Mouse (Mus musculus) heart, postnatal 0 days (tissue): Measurements from ENCODE around the gene Ikbke. TPM values are rescaled to one million over a fixed set of nuclear protein-coding genes. Genes with fewer than 3 reads are reported as not detected.

ENCODE experiments used
- ATAC-seq: fragments of 200-750 bp; cut with Nextera tagmentation; 2 replicates; pipeline ENCODE4 v1.8.0; 2017; ENCODE audit warnings: low read depth, moderate number of reproducible peaks, moderate library complexity; ENCODE audit not compliant: insufficient read depth
- DNase-seq: peaks from one replicate; pipeline ENCODE4 v3.0.0-alpha.2; 2016; ENCODE audit warnings: low spot score
- H3K27ac ChIP-seq: fragments of 300-500 bp; sonication (generic); 2 replicates; pipeline ENCODE4 v1.5.1; 2014; ENCODE audit warnings: low read depth, mild to moderate bottlenecking
- H3K27me3 ChIP-seq: fragments of 300-500 bp; sonication (generic); 2 replicates; pipeline ENCODE4 v1.6.1; 2014; ENCODE audit warnings: low read length, mixed read lengths; ENCODE audit not compliant: control insufficient read depth, insufficient read depth
- H3K36me3 ChIP-seq: fragments of 300-500 bp; sonication (generic); replicated peaks from 2 replicates; pipeline ENCODE4 v1.6.1; 2014; ENCODE audit warnings: low read length, mixed read lengths; ENCODE audit not compliant: control insufficient read depth, insufficient read depth
- H3K4me1 ChIP-seq: fragments of 300-500 bp; sonication (generic); 2 replicates; pipeline ENCODE4 v1.6.1; 2014; ENCODE audit warnings: antibody characterized with exemption; ENCODE audit not compliant: control insufficient read depth, insufficient read depth
- H3K4me2 ChIP-seq: fragments of 300-500 bp; sonication (generic); 2 replicates; pipeline ENCODE4 v1.6.1; 2014; ENCODE audit warnings: low read depth, mild to moderate bottlenecking, low read length, moderate library complexity
- H3K4me3 ChIP-seq: fragments of 300-500 bp; sonication (generic); 2 replicates; pipeline ENCODE4 v1.5.1; 2014; ENCODE audit warnings: low read depth, low read length
- H3K9ac ChIP-seq: fragments of 300-500 bp; sonication (generic); replicated peaks from 2 replicates; pipeline ENCODE4 v1.6.1; 2014; ENCODE audit warnings: low read depth, low read length, mixed read lengths
- H3K9me3 ChIP-seq: fragments of 300-500 bp; sonication (generic); replicated peaks from 2 replicates; pipeline ENCODE4 v1.6.1; 2016; ENCODE audit warnings: low read length; ENCODE audit not compliant: control insufficient read depth
- CTCF ChIP-seq: IDR thresholded peaks from 2 replicates; pipeline ENCODE4 v1.5.1; 2016; ENCODE audit warnings: antibody characterized with exemption, control low read depth, low read depth
- EP300 ChIP-seq: IDR thresholded peaks from 2 replicates; pipeline ENCODE4 v1.6.1; 2016; ENCODE audit warnings: antibody characterized with exemption, low read depth
- WGBS: fragments of 180-500 bp; shearing (Covaris S2); extraction: QIAGEN DNeasy Blood & Tissue Kit; methylation state at CpG from one replicate; pipeline ENCODE4 v1.1.7; 2014; 5-methylcytosine and 5-hydroxymethylcytosine counted together
- polyA plus RNA-seq: library from polyadenylated mRNA; unstranded; fragments of >200 nt; fragmentation: Nextera tagmentation; extraction: Ambion mirVana; gene quantifications from 2 replicates; pipeline ENCODE4 v1.2.1, GENCODE M21; 2015
- total RNA-seq: library from RNA; depleted of rRNA; stranded (reverse); fragments of >200 nt; gene quantifications from 2 replicates; pipeline ENCODE4 v1.2.3, GENCODE M21; 2014; ENCODE audit warnings: low replicate concordance

The Ikbke gene
- total and polyA plus RNA-seq, 2 experiments from 2014 or later: 1.5 to 2.6 TPM

DNA sequence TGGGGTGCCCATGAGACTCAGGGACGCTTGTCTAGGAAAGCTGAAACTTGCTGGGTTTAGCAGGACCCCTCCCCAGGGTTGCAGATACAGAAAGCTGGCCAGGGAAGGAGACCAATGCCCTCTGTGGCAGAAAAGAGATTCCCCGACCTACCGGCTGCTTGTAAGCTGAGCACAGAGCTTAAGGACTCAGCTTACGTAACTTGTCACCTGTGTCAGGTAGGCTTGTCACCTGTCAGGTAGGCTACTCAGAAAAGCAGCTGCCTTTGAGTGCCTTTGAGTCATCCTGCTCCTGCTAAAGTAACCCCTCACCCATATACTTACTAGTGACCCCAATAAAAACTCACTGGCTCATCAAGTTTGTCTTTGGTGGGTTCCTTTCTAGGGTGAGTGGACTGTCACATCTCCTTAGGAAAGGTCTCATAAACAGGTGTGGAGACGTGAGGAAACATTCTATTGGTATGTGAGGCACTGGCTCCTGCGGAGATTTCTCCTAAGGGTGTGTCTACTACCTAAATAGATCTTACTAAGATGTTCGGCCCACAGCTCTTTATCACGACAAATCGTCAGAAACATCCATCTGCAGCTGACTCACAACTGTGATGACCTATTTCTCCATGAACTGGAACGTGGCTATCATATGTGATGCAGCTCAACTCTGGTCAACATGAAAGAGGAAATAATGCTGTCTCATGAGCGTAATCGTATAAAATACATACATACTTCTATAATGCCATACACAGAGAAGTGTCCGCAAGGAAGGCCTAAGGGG lies 57.4 kb downstream of the Ikbke start:
- ATAC-seq (no peak), DNase-seq (no peak)
- no peak overlapping the region for H3K4me2 ChIP-seq
- H3K27ac ChIP-seq: no peak overlapping the region
- no peaks in the 10 kb centered on the region for H3K27me3 ChIP-seq
- no peak overlapping the region for H3K9ac ChIP-seq
- H3K4me1 ChIP-seq: no peaks in the 10 kb centered on the region
- WGBS: 80% methylated on average over 13 of the region's 13 CpGs
- no peak for TF ChIP-seq EP300
- no peak for TF ChIP-seq CTCF
- no peak overlapping the region for H3K4me3 ChIP-seq
- H3K36me3 ChIP-seq: no peaks in the 10 kb centered on the region
- H3K9me3 ChIP-seq: no peaks in the 10 kb centered on the region

DNA sequence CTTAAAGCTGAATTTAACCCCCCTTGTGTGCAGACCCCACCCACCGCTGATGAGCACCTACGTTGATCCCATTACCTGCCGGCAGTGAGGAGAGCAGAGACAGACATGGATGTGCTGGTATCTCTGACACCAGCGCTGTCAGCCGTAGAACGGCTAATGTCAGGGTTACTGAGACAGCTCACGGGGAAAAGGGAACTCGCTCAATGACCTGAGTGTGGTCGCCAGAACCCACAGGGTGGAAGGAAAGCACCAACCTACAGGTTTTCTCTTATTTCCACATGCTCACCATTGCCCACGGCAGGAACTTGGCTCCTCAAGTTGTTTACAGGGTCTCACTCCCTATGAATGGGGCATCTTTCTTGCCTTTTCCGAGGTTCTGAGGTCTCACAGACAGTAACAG lies 60.5 kb downstream of the Ikbke start:
- ATAC-seq: no peak
- 82% methylated on average over 11 of the region's 11 CpGs for WGBS
- Histone ChIP-seq H3K27me3 (no peaks in the 10 kb centered on the region), H3K4me2 (no peak overlapping the region), H3K9ac (no peak overlapping the region), H3K4me1 (no peaks in the 10 kb centered on the region), H3K27ac (no peak overlapping the region), H3K9me3 (no peaks in the 10 kb centered on the region), H3K36me3 (no peaks in the 10 kb centered on the region), H3K4me3 (no peak overlapping the region)
- no peak for DNase-seq
- no peak for TF ChIP-seq EP300
- TF ChIP-seq CTCF: no peak

DNA sequence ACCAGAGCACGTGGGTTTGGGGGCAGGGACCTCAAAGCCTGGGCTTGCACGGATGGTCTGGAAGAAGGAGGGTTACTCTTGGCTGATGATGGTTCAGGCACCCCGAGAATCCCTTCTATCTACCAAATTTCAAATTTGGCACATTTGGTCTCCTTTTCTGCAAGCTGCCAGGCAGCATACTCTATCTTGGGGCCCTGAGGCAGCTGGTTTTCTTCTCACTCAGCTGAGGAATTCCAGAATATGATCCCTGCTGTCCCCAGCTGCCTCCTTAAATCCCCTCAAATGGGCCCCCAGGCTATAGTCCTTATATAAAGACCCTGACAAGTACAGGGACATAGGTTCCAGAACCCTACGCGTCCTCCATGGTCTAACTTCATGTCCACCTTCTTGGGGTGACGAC lies 66.0 kb downstream of the Ikbke start:
- Histone ChIP-seq H3K9ac (0 out of 2 replicates have a peak overlapping the region, but pooled peaks have one; percentile 30), H3K4me1 (peaks cover 5% of the 10 kb centered on the region), H3K27ac (no peak overlapping the region; the same call in 1 of the 2 replicates), H3K27me3 (no peaks in the 10 kb centered on the region), H3K4me2 (no peak overlapping the region), H3K36me3 (no peaks in the 10 kb centered on the region), H3K4me3 (no peak overlapping the region), H3K9me3 (no peaks in the 10 kb centered on the region)
- ATAC-seq: no peak
- DNase-seq: no peak
- TF ChIP-seq CTCF (no peak), EP300 (no peak)
- WGBS: 67% methylated on average over 6 of the region's 6 CpGs

GRCm38 (mm10) chr1:131212956-131213355 lies 66.5 kb downstream of the Ikbke start:
- H3K27me3 ChIP-seq: no peaks in the 10 kb centered on the region
- 0 out of 2 replicates have a peak, but pooled peaks have one; percentile 15 for ATAC-seq
- H3K27ac ChIP-seq: no peak overlapping the region; the same call in 1 of the 2 replicates
- H3K4me1 ChIP-seq: peaks cover 5% of the 10 kb centered on the region
- no peak overlapping the region for H3K4me2 ChIP-seq
- 46% methylated on average over 5 of the region's 5 CpGs for WGBS
- H3K9ac ChIP-seq: 0 out of 2 replicates have a peak overlapping the region, but pooled peaks have one; percentile 30
- no peaks in the 10 kb centered on the region for H3K36me3 ChIP-seq
- H3K4me3 ChIP-seq: no peak overlapping the region
- no peaks in the 10 kb centered on the region for H3K9me3 ChIP-seq
- no peak for DNase-seq
- TF ChIP-seq EP300 (no peak), CTCF (no peak)

GRCm38 (mm10) chr1:131211655-131212054 lies 67.8 kb downstream of the Ikbke start:
- no peak overlapping the region for H3K4me2 ChIP-seq
- TF ChIP-seq CTCF: no peak
- no peak for TF ChIP-seq EP300
- H3K9ac ChIP-seq: no peak overlapping the region
- peaks cover 5% of the 10 kb centered on the region for H3K4me1 ChIP-seq
- DNase-seq: no peak
- H3K4me3 ChIP-seq: no peak overlapping the region
- WGBS: 91% methylated on average over 1 of the region's 1 CpGs
- H3K36me3 ChIP-seq: no peaks in the 10 kb centered on the region
- H3K9me3 ChIP-seq: no peaks in the 10 kb centered on the region
- H3K27ac ChIP-seq: no peak overlapping the region
- H3K27me3 ChIP-seq: no peaks in the 10 kb centered on the region
- ATAC-seq: no peak
